Mouse (Mus musculus) gastrocnemius, adult 8-10 months (tissue): ENCODE data around the gene Armh3. TPM values are rescaled to one million over a fixed set of nuclear protein-coding genes. Genes with fewer than 3 reads are reported as not detected.
"Not testable (repeated sequence)": the region's sequence is repeated elsewhere in the genome, so short reads cannot be mapped to it uniquely, and the experiment has no call there.

Experiments
- DNase-seq, 2 experiments: peaks; one replicate each; pipeline ENCODE4 v3.0.0; 2022; ENCODE audit warnings: low spot score in 2 of 2
- total RNA-seq, 4 experiments: library from RNA; stranded (reverse); gene quantifications; 2 replicates each; pipeline ENCODE4 v1.2.4; 2022

The Armh3 gene
- total RNA-seq, 4 experiments from 2014 or later: 11.2 to 12.5 (median 12.1) TPM

- DNase-seq: no peak
Observed at GRCm38 (mm10) chr19:45826146-45826545, 172.1 kb downstream of the Armh3 start.

GRCm38 (mm10) chr19:45821832-45822231, 176.5 kb downstream of the Armh3 start:
- no peak for DNase-seq

- DNase-seq: no peak
Observed at GRCm38 (mm10) chr19:45817816-45818490, 180.3 kb downstream of the Armh3 start.

- DNase-seq: no peak
Observed at GRCm38 (mm10) chr19:45816727-45817126, 181.6 kb downstream of the Armh3 start.

GRCm38 (mm10) chr19:45815831-45816405, 182.4 kb downstream of the Armh3 start, which contains the start of gene Kcnip2:
Gene Kcnip2, minus strand, starts transcription at chr19:45816061.
- DNase-seq: no peak

- no peak for DNase-seq
Observed at GRCm38 (mm10) chr19:45815170-45815569, 183.1 kb downstream of the Armh3 start.

- DNase-seq: no peak
Observed at GRCm38 (mm10) chr19:45813801-45814200, 184.5 kb downstream of the Armh3 start.

- DNase-seq: peak; percentile 71 to 75
Observed at GRCm38 (mm10) chr19:45813263-45813662, 185.0 kb downstream of the Armh3 start.

GRCm38 (mm10) chr19:45812673-45813252, 185.5 kb downstream of the Armh3 start:
- no peak for DNase-seq

GRCm38 (mm10) chr19:45812115-45812514, 186.2 kb downstream of the Armh3 start:
- no peak for DNase-seq

GRCm38 (mm10) chr19:45811028-45811674, 187.1 kb downstream of the Armh3 start:
- DNase-seq: no peak

GRCm38 (mm10) chr19:45807732-45808131, 190.6 kb downstream of the Armh3 start:
- DNase-seq: no peak

- DNase-seq: not testable (repeated sequence)
Observed at GRCm38 (mm10) chr19:45805817-45806216, 192.5 kb downstream of the Armh3 start.

- DNase-seq: no peak
Observed at GRCm38 (mm10) chr19:45804593-45805368, 193.5 kb downstream of the Armh3 start.

GRCm38 (mm10) chr19:45803408-45803807, 194.9 kb downstream of the Armh3 start:
- DNase-seq: no peak

- DNase-seq: no peak
Observed at GRCm38 (mm10) chr19:45802702-45803101, 195.6 kb downstream of the Armh3 start.

GRCm38 (mm10) chr19:45796879-45797278, 201.4 kb downstream of the Armh3 start:
- no peak for DNase-seq

- DNase-seq: no peak
Observed at GRCm38 (mm10) chr19:45796061-45796556, 202.2 kb downstream of the Armh3 start.

- no peak for DNase-seq
Observed at GRCm38 (mm10) chr19:45795406-45795944, 202.8 kb downstream of the Armh3 start.

GRCm38 (mm10) chr19:45794718-45795117, 203.6 kb downstream of the Armh3 start:
- DNase-seq: no peak

GRCm38 (mm10) chr19:45792404-45792803, 205.9 kb downstream of the Armh3 start:
- no peak for DNase-seq
